Mouse (Mus musculus) heart, adult 18-20 months (tissue): Measurements from ENCODE around the gene Fkbp6. TPM values are rescaled to one million over a fixed set of nuclear protein-coding genes. Genes with fewer than 3 reads are reported as not detected.

Experiments used
- microRNA-seq, 2 experiments: library from miRNA; unstranded; fragments of <30 nt; microRNA quantifications; one replicate each; pipeline ENCODE4 v1.2.0; 2022
- total RNA-seq, 2 experiments: library from RNA; stranded (reverse); gene quantifications; 2 replicates each; pipeline ENCODE4 v1.2.3; 2021

The Fkbp6 gene
- total RNA-seq, 2 experiments from 2014 or later = 0.36 to 0.57 TPM

Small RNA genes lying within 50 kb of the gene (microRNA-seq; reads per million reads assigned to microRNA genes)
- gene Mir7033 = 0.54 to 1.1 reads per million in 2 experiments

Other genes with a start within 250 kb of the Fkbp6 start
- 10 to 100 TPM in 1 of 2 experiments, 1 to 10 TPM in 1; 9.5 to 11.3 TPM for gene Tbl2, start 200.4 kb downstream of the Fkbp6 start, total RNA-seq
- 10 to 100 TPM; 47.0 to 47.8 TPM for gene Bcl7b, start 181.8 kb downstream of the Fkbp6 start, total RNA-seq
- 10 to 100 TPM; 39.2 to 43.7 TPM for gene Baz1b, start 162.8 kb downstream of the Fkbp6 start, total RNA-seq
- gene Fzd9, start 98.8 kb downstream of the Fkbp6 start, total RNA-seq = 1 to 10 TPM; 1.6 to 2.2 TPM
- gene Trim50, start 3.3 kb upstream of the Fkbp6 start, total RNA-seq = under 1 TPM in 1 of 2 experiments, not detected in 1; 0.40 TPM
- gene Nsun5, start 19.9 kb upstream of the Fkbp6 start, total RNA-seq = 10 to 100 TPM; 17.1 TPM
- gene Pom121, start 44.5 kb upstream of the Fkbp6 start, total RNA-seq = 10 to 100 TPM; 11.4 to 12.4 TPM
- 10 to 100 TPM; 19.9 to 24.4 TPM for gene Hip1, start 195.1 kb upstream of the Fkbp6 start, total RNA-seq
- gene Ccl26, start 213.5 kb upstream of the Fkbp6 start, total RNA-seq = not detected
- 1 to 10 TPM; 2.3 to 2.7 TPM for gene Ccl24, start 223.0 kb upstream of the Fkbp6 start, total RNA-seq